Mouse (Mus musculus): ENCODE data around the gene Erbb4.

Gene Erbb4

GRCm38 (mm10) chr1:68466390-68466960 lies 641.4 kb downstream of the Erbb4 start:
- no peak for DNase-seq

- no peak for DNase-seq
These were observed 656.6 kb downstream of the Erbb4 start for GRCm38 (mm10) chr1:68451274-68451673.

- no peak for DNase-seq
These were observed 683.4 kb downstream of the Erbb4 start for GRCm38 (mm10) chr1:68424336-68424983.

- DNase-seq, result no peak
These were observed 706.7 kb downstream of the Erbb4 start for GRCm38 (mm10) chr1:68401204-68401603.

GRCm38 (mm10) chr1:68371531-68371930 lies 736.3 kb downstream of the Erbb4 start:
- no peak for DNase-seq

GRCm38 (mm10) chr1:68333714-68334113 lies 774.1 kb downstream of the Erbb4 start:
- DNase-seq, result no peak

- no peak for DNase-seq
These were observed 802.0 kb downstream of the Erbb4 start for GRCm38 (mm10) chr1:68305813-68306212.

- no peak for DNase-seq
These were observed 823.4 kb downstream of the Erbb4 start for GRCm38 (mm10) chr1:68284443-68284842.

GRCm38 (mm10) chr1:68275819-68276218 lies 832.0 kb downstream of the Erbb4 start:
- DNase-seq, result no peak

- no peak for DNase-seq
These were observed 929.3 kb downstream of the Erbb4 start for GRCm38 (mm10) chr1:68178580-68178979.

GRCm38 (mm10) chr1:68155253-68155652 lies 952.6 kb downstream of the Erbb4 start:
- DNase-seq, result no peak

GRCm38 (mm10) chr1:68150572-68150971 lies 957.3 kb downstream of the Erbb4 start:
- no peak for DNase-seq

GRCm38 (mm10) chr1:68142562-68143350 lies 965.1 kb downstream of the Erbb4 start:
- DNase-seq, result no peak

GRCm38 (mm10) chr1:68134943-68135342 lies 972.9 kb downstream of the Erbb4 start:
- DNase-seq, result no peak

GRCm38 (mm10) chr1:68134450-68134849 lies 973.4 kb downstream of the Erbb4 start:
- no peak for DNase-seq

- no peak for DNase-seq
These were observed 984.3 kb downstream of the Erbb4 start for GRCm38 (mm10) chr1:68123541-68123940.

- no peak for DNase-seq
These were observed 987.5 kb downstream of the Erbb4 start for GRCm38 (mm10) chr1:68120364-68120763.

GRCm38 (mm10) chr1:68115721-68116120 lies 992.1 kb downstream of the Erbb4 start:
- DNase-seq, result no peak

GRCm38 (mm10) chr1:68106543-68106860 lies 1001.4 kb downstream of the Erbb4 start:
- no peak for DNase-seq

- DNase-seq, result no peak
These were observed 1001.9 kb downstream of the Erbb4 start for GRCm38 (mm10) chr1:68105834-68106542.

GRCm38 (mm10) chr1:68089623-68090022 lies 1018.2 kb downstream of the Erbb4 start:
- no peak for DNase-seq

GRCm38 (mm10) chr1:68056494-68056893 lies 1051.4 kb downstream of the Erbb4 start:
- no peak for DNase-seq

- no peak for DNase-seq
These were observed 1053.1 kb downstream of the Erbb4 start for GRCm38 (mm10) chr1:68054715-68055114.

- no peak for DNase-seq
These were observed 1058.0 kb downstream of the Erbb4 start for GRCm38 (mm10) chr1:68049856-68050255.
